Mouse (Mus musculus) skeletal muscle tissue, adult 2 months (tissue): Measurements from ENCODE around the gene Lama1.

Experiments
- DNase-seq: peaks from one replicate; pipeline ENCODE4 v3.0.0-alpha.2; 2012; ENCODE audit warnings: low read depth, low spot score

Lama1 gene

DNA sequence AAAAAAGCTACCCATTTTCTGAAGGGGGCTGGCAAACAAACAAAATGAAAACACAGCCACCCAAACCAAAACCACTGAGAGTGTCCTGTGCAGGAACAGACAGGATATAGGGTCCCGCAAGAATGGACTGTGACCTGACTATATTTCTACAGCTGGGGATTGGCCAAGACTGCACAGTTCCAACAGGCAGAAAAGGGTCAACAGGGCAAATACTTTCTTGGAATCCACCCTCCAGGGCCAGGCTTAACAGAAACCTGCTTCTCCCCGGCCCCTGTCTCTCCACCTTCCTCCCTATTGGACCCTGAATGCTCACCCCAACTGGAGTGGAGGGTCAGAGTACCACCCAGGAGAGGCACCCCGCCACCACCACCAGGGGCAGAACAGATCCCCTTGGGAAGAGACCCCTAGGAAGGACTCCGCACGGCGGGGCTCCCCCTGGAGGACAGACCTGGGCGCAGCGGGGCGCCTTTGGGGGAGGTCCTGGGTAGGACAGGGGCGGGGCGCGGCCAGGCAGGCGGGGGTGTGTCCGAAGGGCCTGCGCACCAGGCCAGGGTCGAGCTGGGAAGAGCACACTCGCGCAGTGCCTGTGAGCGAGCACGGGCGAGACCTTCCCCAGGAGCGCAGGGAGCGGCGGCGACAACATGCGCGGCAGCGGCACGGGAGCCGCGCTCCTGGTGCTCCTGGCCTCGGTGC, at the start of gene Lama1:
Lama1 (plus strand) TSS at position 566 of the 693 bp plus-strand sequence.
- no peak for DNase-seq

GRCm38 (mm10) chr17:67651506-67651905, 45.6 kb upstream of the Lama1 start:
- DNase-seq, result peak; percentile 57

- DNase-seq, result no peak
These were observed 32.8 kb upstream of the Lama1 start for GRCm38 (mm10) chr17:67664299-67664698.

- no peak for DNase-seq
These were observed 30.1 kb upstream of the Lama1 start for GRCm38 (mm10) chr17:67666981-67667380.

DNA sequence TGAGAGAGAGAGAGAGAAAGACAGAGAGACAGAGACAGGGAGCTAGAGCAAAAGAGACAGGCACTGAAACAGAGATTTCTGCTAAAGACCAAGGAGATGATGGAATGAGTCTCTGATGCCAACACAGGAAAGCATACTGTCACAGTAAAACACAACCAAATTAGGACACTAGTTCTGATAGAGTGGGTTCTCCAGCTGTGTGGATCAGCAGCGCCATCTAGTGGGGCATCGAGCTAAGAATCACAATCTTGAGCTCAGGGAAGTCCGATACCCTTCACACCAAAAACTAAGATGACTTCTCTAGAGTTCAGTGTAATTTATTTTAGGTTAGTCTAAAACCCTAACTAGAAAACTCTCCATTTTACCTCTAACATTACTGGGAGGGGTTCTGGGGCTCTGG, 29.1 kb upstream of the Lama1 start:
- DNase-seq, result peak; percentile 42

GRCm38 (mm10) chr17:67678576-67678975, 18.5 kb upstream of the Lama1 start:
- no peak for DNase-seq

GRCm38 (mm10) chr17:67681084-67681483, 16.0 kb upstream of the Lama1 start:
- no peak for DNase-seq

DNA sequence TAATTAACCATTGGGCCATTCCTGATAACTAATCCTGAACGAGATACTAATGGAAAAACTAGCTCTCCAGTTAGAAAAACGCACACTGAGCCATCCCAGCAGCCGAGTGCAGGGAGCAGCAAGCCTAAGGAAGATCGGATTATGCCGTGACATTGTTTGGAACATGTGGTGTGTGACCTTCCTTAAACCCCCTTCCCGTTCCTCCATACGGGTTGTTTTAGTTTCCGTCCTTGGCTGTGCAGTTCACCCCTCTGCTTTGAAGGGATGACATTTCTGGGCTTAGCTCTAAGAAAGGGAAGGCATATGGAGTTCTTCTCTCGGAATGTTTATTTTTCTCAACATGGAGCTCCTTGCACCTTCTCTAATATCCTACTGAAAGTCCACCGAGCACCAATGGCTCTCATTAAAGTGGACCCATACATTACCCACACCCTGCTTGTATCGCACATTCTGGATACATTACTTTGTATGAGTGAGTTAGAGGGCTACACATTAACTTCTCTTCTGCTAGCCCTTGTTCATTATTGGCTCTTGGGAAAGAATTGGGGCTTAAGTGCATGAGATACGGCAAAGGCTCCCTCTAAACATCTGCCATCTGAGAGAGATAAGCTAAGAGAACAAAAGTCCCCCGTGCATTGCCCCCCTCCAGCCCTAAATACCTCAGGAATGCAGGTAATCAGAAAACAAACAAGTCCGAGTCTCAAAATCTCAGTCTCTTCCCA, 11.9 kb upstream of the Lama1 start:
- no peak for DNase-seq

- DNase-seq, result no peak
These were observed 9.6 kb upstream of the Lama1 start for GRCm38 (mm10) chr17:67687505-67687904.

DNA sequence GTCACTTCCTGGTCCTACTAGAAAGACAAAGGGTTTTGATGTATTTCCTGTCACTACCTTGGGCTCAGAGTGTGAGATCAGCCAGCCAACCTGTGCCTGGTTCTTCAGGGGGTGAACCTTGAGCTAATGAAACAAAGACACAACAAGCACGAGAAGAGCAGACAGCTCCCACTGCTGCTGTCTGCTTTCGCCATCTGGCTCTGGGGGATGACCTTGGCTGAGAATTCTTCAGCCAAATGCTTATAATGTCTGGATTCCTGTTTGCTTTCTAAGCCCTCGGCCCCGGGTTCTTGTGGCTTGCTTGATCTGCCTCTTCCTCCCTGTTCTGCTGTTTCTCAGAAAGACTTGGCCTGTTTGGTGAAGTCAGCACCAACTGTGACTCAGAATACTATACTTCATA, 6.4 kb upstream of the Lama1 start:
- no peak for DNase-seq

- DNase-seq, result no peak
These were observed 4.4 kb upstream of the Lama1 start for GRCm38 (mm10) chr17:67692651-67693050.

DNA sequence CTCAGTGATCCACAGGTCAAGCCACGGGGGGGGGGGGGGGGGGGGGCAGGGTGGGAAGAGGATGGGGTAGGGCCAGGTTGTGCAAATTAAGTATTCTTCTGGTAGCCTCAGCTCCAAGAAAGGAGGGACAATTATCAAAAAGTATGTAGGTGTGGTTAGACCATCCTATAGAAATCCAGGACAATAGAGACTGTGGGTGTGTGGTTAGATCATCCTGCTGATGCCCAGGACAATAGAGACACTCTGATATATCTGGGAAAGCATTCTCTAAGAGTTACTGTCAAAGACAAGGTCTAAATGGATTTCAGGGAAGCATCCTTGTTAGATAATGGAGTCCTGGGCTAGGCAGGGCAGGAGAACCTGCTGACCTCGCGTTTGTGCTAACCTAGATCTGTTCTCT, 3.2 kb upstream of the Lama1 start:
- DNase-seq, result no peak

- DNase-seq, result no peak
These were observed 417 bp downstream of the Lama1 start for GRCm38 (mm10) chr17:67697461-67697891.

DNA sequence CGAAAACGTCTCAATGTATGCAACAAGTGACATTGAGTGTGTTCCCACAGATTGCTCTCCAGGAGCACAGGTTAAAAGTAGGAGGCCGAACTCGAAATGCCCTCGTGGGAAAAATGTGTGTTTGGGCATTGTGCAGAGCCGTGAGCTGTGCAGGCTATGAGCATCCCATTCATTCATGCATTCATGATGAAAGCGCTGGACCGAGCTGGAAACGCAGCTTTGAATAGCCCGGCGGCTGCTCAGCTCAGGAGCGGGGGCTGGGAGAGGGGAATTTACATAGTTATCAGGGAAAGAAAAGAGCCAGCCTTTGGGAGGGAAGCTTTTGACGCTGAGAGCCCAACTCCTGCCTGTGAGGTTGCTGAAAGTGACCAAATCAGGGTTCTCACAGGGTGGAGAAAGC, 1.2 kb downstream of the Lama1 start:
- DNase-seq, result no peak

- no peak for DNase-seq
These were observed 4.7 kb downstream of the Lama1 start for GRCm38 (mm10) chr17:67701761-67702160.

GRCm38 (mm10) chr17:67702941-67703340, 5.9 kb downstream of the Lama1 start:
- DNase-seq, result no peak

DNA sequence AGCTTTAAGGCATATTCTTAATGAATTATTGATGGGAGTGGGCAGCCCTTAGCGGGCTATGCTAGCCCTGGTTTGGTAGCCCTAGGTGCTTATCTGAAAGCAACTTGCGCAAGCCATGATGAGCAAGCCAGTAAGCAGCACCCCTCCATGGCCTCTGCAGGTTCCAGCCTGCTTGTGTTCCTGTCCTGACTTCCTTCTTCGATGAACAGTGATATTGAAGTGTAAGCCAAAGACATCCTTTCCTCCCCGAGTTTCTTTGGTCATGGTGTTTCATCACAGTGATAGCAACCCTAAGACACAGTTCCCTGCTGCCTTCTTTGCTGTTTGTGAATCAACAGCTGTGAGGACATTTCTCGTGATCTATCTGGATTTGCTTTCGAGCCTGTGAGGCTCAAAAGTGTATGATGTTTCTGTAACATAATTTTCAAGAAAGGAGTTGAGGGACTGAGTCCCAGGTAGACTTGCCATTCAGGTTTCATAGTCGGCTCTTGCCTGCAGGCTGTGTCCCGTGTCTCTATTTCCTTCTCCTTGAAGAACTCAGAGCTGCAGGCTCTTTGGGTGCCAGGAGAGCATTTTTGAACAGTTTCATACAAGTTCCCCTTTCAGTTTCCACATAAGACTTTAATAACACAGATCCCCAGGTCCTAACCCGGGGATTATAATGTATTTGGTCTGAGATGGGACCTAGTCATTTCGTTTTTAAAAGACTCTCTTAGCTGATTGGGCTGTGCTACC, 8.1 kb downstream of the Lama1 start:
- DNase-seq, result no peak

- DNase-seq, result no peak
These were observed 9.3 kb downstream of the Lama1 start for GRCm38 (mm10) chr17:67706372-67706771.

- peak; percentile 0 for DNase-seq
These were observed 10.8 kb downstream of the Lama1 start for GRCm38 (mm10) chr17:67707793-67708364.

- DNase-seq, result no peak
These were observed 13.3 kb downstream of the Lama1 start for GRCm38 (mm10) chr17:67710377-67710781.

- no peak for DNase-seq
These were observed 14.3 kb downstream of the Lama1 start for GRCm38 (mm10) chr17:67711361-67711760.

GRCm38 (mm10) chr17:67712929-67713328, 15.9 kb downstream of the Lama1 start:
- no peak for DNase-seq
